Mouse (Mus musculus): ENCODE results near the gene Dnmt1. TPM values are rescaled to one million over a fixed set of nuclear protein-coding genes. Genes with fewer than 3 reads are reported as not detected.

Gene Dnmt1
- total and polyA plus RNA-seq, 2 experiments from 2014 or later, result 39.9 to 101 TPM

GRCm38 (mm10) chr9:20987953-20988352 is 28.3 kb upstream of the Dnmt1 start:
- Histone ChIP-seq H3K27me3 (ENCODE audit: insufficient read depth, low read length) (no peaks in the 10 kb centered on the region), H3K9ac (no peak overlapping the region), H3K4me3 (ENCODE audit: low read depth, low read length) (no peak overlapping the region), H3K4me1 (ENCODE audit: insufficient read depth) (no peaks in the 10 kb centered on the region), H3K27ac (ENCODE audit: low read depth, low read length) (no peak overlapping the region), H3K4me2 (ENCODE audit: low read depth) (no peak overlapping the region), H3K36me3 (ENCODE audit: insufficient read depth) (no peaks in the 10 kb centered on the region), H3K9me3 (ENCODE audit: low read length) (no peaks in the 10 kb centered on the region)
- WGBS, result 26% methylated on average over 7 of the region's 7 CpGs
- no peak for ATAC-seq
- DNase-seq, result no peak
- no peak for TF ChIP-seq CTCF (IDR thresholded peaks at IDR 0.05; ENCODE audit: low read depth)

DNA sequence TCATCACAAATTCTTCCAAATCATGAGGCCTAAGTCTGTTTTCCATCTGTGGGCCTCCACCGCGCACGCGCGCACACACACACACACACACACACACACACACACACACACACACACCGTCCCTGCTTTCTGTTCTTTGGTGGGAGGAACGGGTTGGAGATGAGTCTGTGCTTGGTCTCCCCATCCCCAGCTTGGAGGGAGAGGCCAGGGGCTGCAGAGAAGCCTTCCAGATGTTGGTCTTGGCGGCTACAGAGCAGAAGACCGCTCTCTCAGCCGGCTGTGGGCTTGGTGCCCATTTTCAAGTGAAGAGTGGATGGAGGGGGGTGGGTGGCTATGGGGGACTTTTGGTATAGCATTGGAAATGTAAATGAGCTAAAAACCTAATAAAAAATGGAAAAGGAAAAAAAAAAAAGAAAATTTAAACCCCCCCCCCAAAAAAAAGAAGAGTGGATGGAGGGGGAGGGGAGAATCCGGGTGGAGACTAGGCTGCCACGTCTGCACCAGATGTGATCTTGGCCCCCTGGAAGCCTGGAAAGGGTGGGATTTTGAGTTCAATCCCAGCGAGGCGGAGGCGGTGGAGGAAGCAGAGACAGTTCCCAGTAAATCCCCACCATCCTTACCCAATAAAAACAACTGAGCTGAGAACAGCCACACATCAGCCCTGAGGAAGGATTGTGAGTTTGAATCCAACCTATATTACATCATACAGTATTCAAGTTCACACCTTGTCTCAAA is 27.4 kb upstream of the Dnmt1 start:
- Histone ChIP-seq H3K4me3 (ENCODE audit: low read depth, low read length) (no peak overlapping the region), H3K27me3 (ENCODE audit: insufficient read depth, low read length) (no peaks in the 10 kb centered on the region), H3K9ac (no peak overlapping the region), H3K4me2 (ENCODE audit: low read depth) (no peak overlapping the region), H3K4me1 (ENCODE audit: insufficient read depth) (no peaks in the 10 kb centered on the region), H3K36me3 (ENCODE audit: insufficient read depth) (no peaks in the 10 kb centered on the region), H3K27ac (ENCODE audit: low read depth, low read length) (no peak overlapping the region), H3K9me3 (ENCODE audit: low read length) (no peaks in the 10 kb centered on the region)
- no peak for TF ChIP-seq CTCF (IDR thresholded peaks at IDR 0.05; ENCODE audit: low read depth)
- DNase-seq (no peak), ATAC-seq (no peak)
- WGBS, result 64% methylated on average over 15 of the region's 15 CpGs

GRCm38 (mm10) chr9:20983169-20983568 is 23.5 kb upstream of the Dnmt1 start:
- TF ChIP-seq CTCF (IDR thresholded peaks at IDR 0.05; ENCODE audit: low read depth), result no peak
- DNase-seq, result no peak
- WGBS, result 80% methylated on average over 5 of the region's 5 CpGs
- Histone ChIP-seq H3K27ac (ENCODE audit: low read depth, low read length) (no peak overlapping the region), H3K27me3 (ENCODE audit: insufficient read depth, low read length) (no peaks in the 10 kb centered on the region), H3K9me3 (ENCODE audit: low read length) (no peaks in the 10 kb centered on the region), H3K4me2 (ENCODE audit: low read depth) (no peak overlapping the region), H3K4me3 (ENCODE audit: low read depth, low read length) (no peak overlapping the region), H3K36me3 (ENCODE audit: insufficient read depth) (no peaks in the 10 kb centered on the region), H3K9ac (no peak overlapping the region), H3K4me1 (ENCODE audit: insufficient read depth) (no peaks in the 10 kb centered on the region)
- no peak for ATAC-seq

GRCm38 (mm10) chr9:20982171-20982570 is 22.5 kb upstream of the Dnmt1 start:
- Histone ChIP-seq H3K4me3 (ENCODE audit: low read depth, low read length) (no peak overlapping the region), H3K27me3 (ENCODE audit: insufficient read depth, low read length) (no peaks in the 10 kb centered on the region)
- 62% methylated on average over 3 of the region's 3 CpGs for WGBS

GRCm38 (mm10) chr9:20979769-20980168 is 20.1 kb upstream of the Dnmt1 start:
- Histone ChIP-seq H3K4me1 (ENCODE audit: insufficient read depth) (0 out of 2 replicates have a peak, but pooled peaks cover 10% of the 10 kb centered on the region), H3K4me2 (ENCODE audit: low read depth) (no peak overlapping the region), H3K27me3 (ENCODE audit: insufficient read depth, low read length) (no peaks in the 10 kb centered on the region), H3K27ac (ENCODE audit: low read depth, low read length) (no peak overlapping the region), H3K9ac (no peak overlapping the region), H3K9me3 (ENCODE audit: low read length) (no peaks in the 10 kb centered on the region), H3K36me3 (ENCODE audit: insufficient read depth) (no peaks in the 10 kb centered on the region), H3K4me3 (ENCODE audit: low read depth, low read length) (no peak overlapping the region)
- no peak for DNase-seq
- no peak for ATAC-seq
- 89% methylated on average over 7 of the region's 7 CpGs for WGBS
- TF ChIP-seq CTCF (IDR thresholded peaks at IDR 0.05; ENCODE audit: low read depth), result no peak

More at GRCm38 (mm10) chr9:20982171-20982570, 22.5 kb upstream of the Dnmt1 start:
- H3K36me3 ChIP-seq (ENCODE audit: insufficient read depth), result no peaks in the 10 kb centered on the region
- no peak for TF ChIP-seq CTCF (IDR thresholded peaks at IDR 0.05; ENCODE audit: low read depth)
- no peaks in the 10 kb centered on the region for H3K4me1 ChIP-seq (ENCODE audit: insufficient read depth)
- DNase-seq (no peak), ATAC-seq (no peak)
- H3K9ac ChIP-seq, result no peak overlapping the region
- H3K27ac ChIP-seq (ENCODE audit: low read depth, low read length), result no peak overlapping the region
- no peak overlapping the region for H3K4me2 ChIP-seq (ENCODE audit: low read depth)
- no peaks in the 10 kb centered on the region for H3K9me3 ChIP-seq (ENCODE audit: low read length)

DNA sequence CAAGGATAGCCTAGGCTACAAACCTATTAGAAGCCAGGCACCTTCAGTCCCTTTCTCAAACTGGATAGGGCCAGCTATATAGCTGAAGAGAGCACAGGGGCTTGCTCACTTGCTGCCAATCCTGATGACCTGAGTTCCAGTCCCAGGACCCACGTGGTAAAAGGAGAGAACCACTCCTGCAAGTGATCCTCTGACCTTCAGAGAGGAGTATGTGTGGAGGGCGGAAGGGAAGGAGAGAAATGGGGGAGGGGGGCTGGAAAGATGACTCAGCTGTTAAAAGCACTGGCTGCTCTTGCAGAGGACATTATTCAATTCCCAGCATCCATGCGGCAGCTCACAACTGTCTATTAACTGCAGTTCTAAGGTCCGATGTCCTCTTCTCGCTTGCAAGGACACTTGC is 19.5 kb upstream of the Dnmt1 start:
- Histone ChIP-seq H3K9ac (no peak overlapping the region), H3K4me1 (ENCODE audit: insufficient read depth) (0 out of 2 replicates have a peak, but pooled peaks cover 10% of the 10 kb centered on the region), H3K36me3 (ENCODE audit: insufficient read depth) (no peaks in the 10 kb centered on the region), H3K27me3 (ENCODE audit: insufficient read depth, low read length) (no peaks in the 10 kb centered on the region), H3K4me3 (ENCODE audit: low read depth, low read length) (no peak overlapping the region), H3K9me3 (ENCODE audit: low read length) (no peaks in the 10 kb centered on the region), H3K27ac (ENCODE audit: low read depth, low read length) (no peak overlapping the region), H3K4me2 (ENCODE audit: low read depth) (no peak overlapping the region)
- ATAC-seq (no peak), DNase-seq (no peak)
- 81% methylated on average over 5 of the region's 5 CpGs for WGBS
- TF ChIP-seq CTCF (IDR thresholded peaks at IDR 0.05; ENCODE audit: low read depth), result no peak

GRCm38 (mm10) chr9:20978409-20979095 is 18.9 kb upstream of the Dnmt1 start:
- DNase-seq (no peak), ATAC-seq (no peak)
- Histone ChIP-seq H3K4me2 (ENCODE audit: low read depth) (no peak overlapping the region), H3K9ac (no peak overlapping the region), H3K27me3 (ENCODE audit: insufficient read depth, low read length) (no peaks in the 10 kb centered on the region), H3K36me3 (ENCODE audit: insufficient read depth) (no peaks in the 10 kb centered on the region), H3K27ac (ENCODE audit: low read depth, low read length) (no peak overlapping the region), H3K4me3 (ENCODE audit: low read depth, low read length) (no peak overlapping the region), H3K9me3 (ENCODE audit: low read length) (no peaks in the 10 kb centered on the region), H3K4me1 (ENCODE audit: insufficient read depth) (0 out of 2 replicates have a peak, but pooled peaks cover 10% of the 10 kb centered on the region)
- TF ChIP-seq CTCF (IDR thresholded peaks at IDR 0.05; ENCODE audit: low read depth), result no peak
- WGBS, result 57% methylated on average over 10 of the region's 10 CpGs

Data from forebrain, postnatal 0 days (tissue).